Mouse (Mus musculus) kidney, postnatal 0 days (tissue): ENCODE data around the gene Sh3kbp1. TPM values are rescaled to one million over a fixed set of nuclear protein-coding genes. Genes with fewer than 3 reads are reported as not detected.

Source experiments
- ATAC-seq: fragments of 200-750 bp; cut with Nextera tagmentation; replicated peaks from 2 replicates; pipeline ENCODE4 v1.8.0; 2017; ENCODE audit warnings: low read depth, moderate number of reproducible peaks, moderate TSS enrichment, moderate library complexity; ENCODE audit not compliant: low FRiP score
- DNase-seq: peaks from one replicate; pipeline ENCODE4 v3.0.0-alpha.2; 2016; ENCODE audit warnings: low spot score
- H3K27ac ChIP-seq: fragments of 300-500 bp; sonication (generic); 2 replicates; pipeline ENCODE4 v1.5.1; 2014; ENCODE audit warnings: mild to moderate bottlenecking
- H3K27me3 ChIP-seq: fragments of 300-500 bp; sonication (generic); 2 replicates; pipeline ENCODE4 v1.6.1; 2014; ENCODE audit warnings: low read length, mixed read lengths; ENCODE audit not compliant: insufficient read depth
- H3K36me3 ChIP-seq: fragments of 300-500 bp; sonication (generic); 2 replicates; pipeline ENCODE4 v1.6.1; 2014; ENCODE audit warnings: low read length, mixed read lengths; ENCODE audit not compliant: insufficient read depth
- H3K4me1 ChIP-seq: fragments of 300-500 bp; sonication (generic); replicated peaks from 2 replicates; pipeline ENCODE4 v1.6.1; 2014; ENCODE audit warnings: antibody characterized with exemption, low read length, mixed read lengths; ENCODE audit not compliant: insufficient read depth
- H3K4me2 ChIP-seq: fragments of 300-500 bp; sonication (generic); 2 replicates; pipeline ENCODE4 v1.6.1; 2014; ENCODE audit warnings: mild to moderate bottlenecking, low read length, moderate library complexity, mixed read lengths
- H3K4me3 ChIP-seq: fragments of 300-500 bp; sonication (generic); replicated peaks from 2 replicates; pipeline ENCODE4 v1.5.1; 2014; ENCODE audit warnings: low read depth, low read length
- H3K9ac ChIP-seq: fragments of 300-500 bp; sonication (generic); 2 replicates; pipeline ENCODE4 v1.6.1; 2014; ENCODE audit warnings: low read depth, low read length
- H3K9me3 ChIP-seq: fragments of 300-500 bp; sonication (generic); replicated peaks from 2 replicates; pipeline ENCODE4 v1.6.1; 2016; ENCODE audit warnings: low read length, inconsistent platforms, mixed read lengths
- CTCF ChIP-seq: IDR thresholded peaks from 2 replicates; pipeline ENCODE4 v1.5.1; 2016; ENCODE audit warnings: antibody characterized with exemption, low read depth, mild to moderate bottlenecking, moderate library complexity
- WGBS: fragments of 180-500 bp; shearing (Covaris S2); extraction: QIAGEN DNeasy Blood & Tissue Kit; methylation state at CpG from one replicate; pipeline ENCODE4 v1.1.7; 2014; 5-methylcytosine and 5-hydroxymethylcytosine counted together
- polyA plus RNA-seq: library from polyadenylated mRNA; unstranded; fragments of >200 nt; fragmentation: Nextera tagmentation; extraction: Ambion mirVana; gene quantifications from 2 replicates; pipeline ENCODE4 v1.2.1, GENCODE M21; 2015

Sh3kbp1 gene
- polyA plus RNA-seq, 1 experiment from 2014 or later = 31.5 TPM

DNA sequence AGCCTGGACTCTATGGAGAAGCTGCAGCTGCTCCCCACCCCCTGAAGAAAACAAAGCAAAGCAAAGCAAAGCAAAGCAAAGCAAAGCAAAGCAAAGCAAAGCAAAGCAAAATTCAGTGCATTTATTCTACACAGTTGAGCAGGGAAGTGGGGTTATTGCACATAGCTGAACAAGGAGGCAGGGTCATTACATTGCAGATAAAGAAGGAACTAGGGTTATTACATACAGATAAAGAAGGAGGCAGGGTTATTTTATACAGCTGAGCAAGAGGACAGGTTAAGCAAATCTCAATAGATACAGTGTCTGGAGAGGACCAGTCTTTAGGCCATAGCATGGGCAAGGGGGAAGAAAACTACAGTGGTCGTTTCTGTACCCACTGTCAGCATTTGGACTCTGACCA lies 177.3 kb downstream of the Sh3kbp1 start:
- Histone ChIP-seq H3K4me3 (no peak overlapping the region), H3K9ac (no peak overlapping the region), H3K36me3 (no peaks in the 10 kb centered on the region), H3K4me2 (no peak overlapping the region), H3K27ac (no peak overlapping the region), H3K9me3 (no peaks in the 10 kb centered on the region), H3K4me1 (no peaks in the 10 kb centered on the region), H3K27me3 (no peaks in the 10 kb centered on the region)
- TF ChIP-seq CTCF = no peak
- DNase-seq (no peak), ATAC-seq (no peak)
- 75% methylated on average over 1 of the region's 1 CpGs for WGBS

DNA sequence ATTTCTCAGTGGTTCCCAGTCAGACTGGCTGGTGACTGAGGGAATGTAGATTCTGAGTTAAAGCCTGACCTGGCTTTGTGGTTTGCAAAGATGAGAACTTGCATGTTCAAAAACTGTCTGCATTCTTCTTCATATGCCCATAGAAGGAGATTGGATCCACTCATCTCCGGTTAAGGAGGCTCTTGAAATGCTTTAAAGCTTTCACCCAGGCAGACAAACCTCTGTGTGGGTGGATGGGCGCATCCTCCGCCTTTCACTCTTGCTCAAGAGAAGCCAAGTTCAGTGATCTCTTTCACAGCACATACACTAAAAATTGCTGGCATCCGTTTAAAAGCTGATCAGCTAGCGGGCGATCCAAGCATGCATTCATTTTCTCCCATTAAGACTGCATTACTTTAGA lies 182.4 kb downstream of the Sh3kbp1 start:
- no peaks in the 10 kb centered on the region for H3K9me3 ChIP-seq
- H3K4me3 ChIP-seq = no peak overlapping the region
- no peaks in the 10 kb centered on the region for H3K36me3 ChIP-seq
- H3K4me1 ChIP-seq = no peaks in the 10 kb centered on the region
- no peaks in the 10 kb centered on the region for H3K27me3 ChIP-seq
- no peak overlapping the region for H3K27ac ChIP-seq
- ATAC-seq (no peak), DNase-seq (peak; percentile 4)
- H3K4me2 ChIP-seq = no peak overlapping the region
- WGBS = 73% methylated on average over 6 of the region's 6 CpGs
- no peak overlapping the region for H3K9ac ChIP-seq
- no peak for TF ChIP-seq CTCF

DNA sequence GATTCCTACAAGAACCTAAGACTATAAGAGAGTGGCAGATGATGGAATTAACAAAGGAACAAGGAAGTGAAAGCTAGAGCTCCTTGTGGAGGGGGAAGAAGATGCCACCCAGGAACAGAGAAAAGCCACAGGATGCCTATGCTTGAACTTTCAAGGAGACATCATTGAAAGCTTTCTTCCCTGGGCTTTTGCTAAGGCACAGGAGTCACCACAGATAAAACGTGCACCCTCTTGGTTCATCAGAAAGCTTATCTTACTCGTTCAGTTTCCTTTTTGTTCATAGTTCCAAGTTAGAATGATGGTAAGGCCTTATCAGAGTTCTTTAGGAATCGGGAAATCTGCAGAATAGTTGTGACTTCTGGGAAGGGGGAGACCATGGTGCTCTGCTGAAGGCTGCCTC lies 183.4 kb downstream of the Sh3kbp1 start:
- Histone ChIP-seq H3K36me3 (no peaks in the 10 kb centered on the region), H3K9me3 (no peaks in the 10 kb centered on the region), H3K4me2 (no peak overlapping the region), H3K4me1 (no peaks in the 10 kb centered on the region), H3K9ac (no peak overlapping the region), H3K27me3 (no peaks in the 10 kb centered on the region), H3K27ac (no peak overlapping the region), H3K4me3 (no peak overlapping the region)
- 77% methylated on average over 3 of the region's 3 CpGs for WGBS
- ATAC-seq (no peak), DNase-seq (no peak)
- no peak for TF ChIP-seq CTCF

DNA sequence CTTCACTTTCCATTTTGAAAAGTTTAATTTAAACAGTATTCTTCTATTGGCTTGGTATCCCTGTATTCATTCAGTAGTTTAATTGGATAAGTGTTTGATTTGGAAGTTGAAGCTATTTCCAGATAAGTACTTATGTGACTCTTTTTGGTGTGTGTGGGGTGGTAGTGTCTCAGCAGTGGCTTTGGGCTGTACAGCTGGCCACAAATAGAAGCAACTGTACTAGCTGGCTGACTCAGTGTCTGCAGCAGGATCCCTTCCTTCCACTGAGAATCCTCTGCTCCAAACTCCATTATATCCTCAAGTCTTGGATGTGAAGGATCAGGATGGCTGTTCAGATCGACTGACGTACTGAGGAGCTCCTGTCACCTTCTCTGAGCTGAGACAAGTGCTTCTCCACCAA lies 190.4 kb downstream of the Sh3kbp1 start:
- no peak overlapping the region for H3K27ac ChIP-seq
- no peak overlapping the region for H3K4me3 ChIP-seq
- H3K9me3 ChIP-seq = no peaks in the 10 kb centered on the region
- TF ChIP-seq CTCF = no peak
- no peaks in the 10 kb centered on the region for H3K4me1 ChIP-seq
- H3K9ac ChIP-seq = no peak overlapping the region
- 84% methylated on average over 2 of the region's 2 CpGs for WGBS
- no peaks in the 10 kb centered on the region for H3K27me3 ChIP-seq
- ATAC-seq (no peak), DNase-seq (no peak)
- H3K4me2 ChIP-seq = no peak overlapping the region
- no peaks in the 10 kb centered on the region for H3K36me3 ChIP-seq

DNA sequence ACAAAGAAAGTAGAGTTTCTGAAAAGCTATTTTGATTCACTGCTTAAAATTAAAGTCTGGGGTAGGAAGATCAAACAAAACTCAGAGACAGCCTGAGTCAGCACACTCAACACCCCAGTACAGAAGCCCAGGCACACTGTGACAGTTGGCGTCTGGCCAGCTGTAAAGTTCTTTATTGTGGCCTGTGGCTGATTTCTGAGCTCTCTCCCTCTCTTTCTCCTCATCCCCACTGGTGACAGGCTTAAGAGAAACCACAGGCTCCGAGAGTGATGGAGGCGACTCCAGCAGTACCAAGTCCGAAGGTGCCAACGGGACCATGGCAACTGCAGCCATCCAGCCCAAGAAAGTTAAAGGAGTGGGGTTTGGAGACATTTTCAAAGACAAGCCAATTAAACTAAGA lies 201.1 kb downstream of the Sh3kbp1 start:
- ATAC-seq (no peak), DNase-seq (no peak)
- H3K4me2 ChIP-seq = no peak overlapping the region
- no peaks in the 10 kb centered on the region for H3K27me3 ChIP-seq
- H3K9me3 ChIP-seq = no peaks in the 10 kb centered on the region
- no peak overlapping the region for H3K9ac ChIP-seq
- H3K4me1 ChIP-seq = no peaks in the 10 kb centered on the region
- H3K27ac ChIP-seq = no peak overlapping the region
- no peaks in the 10 kb centered on the region for H3K36me3 ChIP-seq
- H3K4me3 ChIP-seq = no peak overlapping the region
- WGBS = 71% methylated on average over 5 of the region's 5 CpGs
- no peak for TF ChIP-seq CTCF

DNA sequence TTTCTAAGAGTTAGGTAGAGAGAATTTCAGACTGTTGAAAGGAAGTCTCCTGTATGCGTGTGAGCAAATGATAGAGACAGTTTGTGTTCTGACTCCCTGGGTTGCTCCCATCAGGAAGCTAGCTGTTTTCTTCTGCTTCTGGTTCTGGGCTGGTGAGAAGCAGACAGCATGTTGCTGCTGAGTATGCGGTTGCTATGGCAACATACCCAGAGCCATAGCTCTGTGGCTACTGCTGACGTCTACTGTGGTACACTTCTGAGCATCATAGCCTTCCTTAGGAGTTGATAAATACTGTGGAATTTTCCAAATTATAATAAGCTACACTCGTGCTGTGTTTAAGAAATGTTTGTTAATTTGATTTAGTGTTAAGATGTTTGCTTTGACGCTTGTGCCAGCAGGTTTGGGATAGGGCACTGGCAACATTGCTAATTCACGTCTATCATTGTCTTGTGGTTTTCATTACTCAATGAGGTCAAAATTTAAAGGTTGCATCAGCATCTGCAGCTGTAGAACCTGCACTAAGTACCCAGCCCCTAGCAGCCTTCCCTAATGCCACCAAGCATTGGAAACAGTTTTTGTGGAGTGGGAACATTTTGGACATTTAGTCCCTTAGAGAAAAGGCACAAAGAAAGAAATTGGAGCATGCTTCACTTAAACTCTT lies 202.2 kb downstream of the Sh3kbp1 start:
- Histone ChIP-seq H3K36me3 (no peaks in the 10 kb centered on the region), H3K27me3 (no peaks in the 10 kb centered on the region), H3K27ac (no peak overlapping the region), H3K4me3 (no peak overlapping the region), H3K9me3 (no peaks in the 10 kb centered on the region), H3K9ac (no peak overlapping the region), H3K4me1 (no peaks in the 10 kb centered on the region), H3K4me2 (no peak overlapping the region)
- no peak for TF ChIP-seq CTCF
- DNase-seq = no peak
- WGBS = 74% methylated on average over 6 of the region's 6 CpGs
- ATAC-seq = no peak

DNA sequence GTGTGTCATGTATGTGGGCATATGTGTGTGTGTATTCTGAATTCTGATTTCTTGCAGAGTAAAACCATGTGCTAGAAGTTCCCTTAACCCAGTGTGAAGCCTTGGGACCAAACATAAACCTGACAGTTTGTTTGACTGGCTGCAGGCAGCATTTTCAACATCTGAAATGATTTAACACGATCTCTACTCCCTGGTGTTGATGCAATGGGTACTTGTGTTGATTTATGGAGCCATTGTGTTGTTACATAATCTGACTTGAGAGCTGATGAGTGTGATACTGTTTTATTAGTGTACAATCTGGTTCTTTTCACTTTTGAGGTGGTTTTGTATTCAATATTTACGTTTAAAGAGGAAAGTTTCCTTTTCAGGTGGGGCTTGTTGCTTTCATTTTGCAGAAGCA lies 204.1 kb downstream of the Sh3kbp1 start:
- H3K4me1 ChIP-seq = no peaks in the 10 kb centered on the region
- H3K36me3 ChIP-seq = no peaks in the 10 kb centered on the region
- H3K9ac ChIP-seq = no peak overlapping the region
- no peak overlapping the region for H3K4me3 ChIP-seq
- no peaks in the 10 kb centered on the region for H3K9me3 ChIP-seq
- no peak for ATAC-seq
- WGBS = 35% methylated on average over 2 of the region's 2 CpGs
- DNase-seq = no peak
- no peak overlapping the region for H3K27ac ChIP-seq
- H3K4me2 ChIP-seq = no peak overlapping the region
- no peaks in the 10 kb centered on the region for H3K27me3 ChIP-seq
- no peak for TF ChIP-seq CTCF
